Mouse (Mus musculus) telencephalon, adult 2 months (tissue): Measurements from ENCODE around the gene Olfr194.
"Not testable (repeated sequence)": the region's sequence is repeated elsewhere in the genome, so short reads cannot be mapped to it uniquely, and the experiment has no call there.

Experiments used
- DNase-seq: peaks from one replicate; pipeline ENCODE4 v3.0.0-alpha.2; 2011; ENCODE audit warnings: low read depth, low spot score

Olfr194 gene

DNA sequence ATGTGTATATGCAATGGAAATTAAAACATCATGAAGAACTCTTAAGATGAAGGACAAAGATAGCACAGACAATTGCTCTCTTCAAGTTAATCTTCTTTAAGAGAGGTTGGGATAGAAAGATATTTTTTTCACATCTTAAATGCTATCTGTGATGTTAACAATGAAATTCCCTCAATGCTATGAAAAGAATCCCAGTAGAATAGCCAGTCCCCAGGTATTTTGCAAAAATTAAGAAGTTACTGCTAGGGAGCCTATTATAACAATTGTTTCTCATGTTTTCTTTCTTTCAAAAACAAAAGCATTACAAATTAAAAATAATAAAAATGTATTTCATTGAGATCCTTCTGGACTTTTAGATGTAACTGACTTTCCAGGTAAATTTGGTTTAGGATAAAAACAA is at the start of gene Olfr194:
Gene Olfr194 (minus strand): TSS at position 101 of the 400 bp plus-strand sequence.
- no peak for DNase-seq

DNA sequence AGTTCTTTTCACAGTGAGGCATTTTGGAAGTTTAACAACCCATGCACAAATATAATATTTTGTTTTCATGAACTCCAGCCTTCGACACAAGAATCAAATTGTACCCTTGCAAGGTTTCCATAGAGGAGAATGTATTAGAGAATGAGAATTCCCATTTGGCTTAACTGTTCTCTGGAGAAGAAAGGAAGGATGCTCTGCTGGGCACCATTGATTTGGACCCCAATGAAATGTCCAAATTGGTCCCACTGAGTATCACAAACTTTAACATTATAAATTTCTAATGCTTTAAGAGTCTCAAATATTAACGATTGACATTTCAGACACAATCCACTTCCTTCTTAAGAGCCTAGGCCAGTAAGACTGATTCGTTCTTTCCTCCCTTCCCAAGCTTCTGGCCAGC is 49.5 kb upstream of the Olfr194 start, which contains the start of gene Olfr196:
Gene Olfr196 (minus strand): TSS at position 101 of the 400 bp plus-strand sequence.
- no peak for DNase-seq

DNA sequence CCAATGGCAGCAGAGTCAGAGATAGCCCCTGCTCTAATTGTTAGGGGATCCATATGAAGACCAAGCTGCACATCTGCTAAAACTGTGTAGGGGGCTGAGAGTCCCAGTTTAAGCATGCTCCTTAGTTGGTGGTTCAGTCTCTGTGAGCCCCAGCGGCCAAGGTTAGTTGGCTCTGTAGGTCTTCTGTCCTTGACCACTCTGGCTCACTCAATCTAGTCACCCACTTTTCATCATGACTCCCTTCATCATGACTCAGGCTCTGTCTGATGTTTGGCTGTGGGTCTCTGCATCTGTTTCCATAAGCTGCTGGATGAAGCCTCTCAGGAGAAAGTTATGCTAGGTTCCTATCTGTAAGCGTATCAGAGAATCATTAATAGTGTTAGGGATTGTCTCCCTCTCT is 31.1 kb upstream of the Olfr194 start:
- no peak for DNase-seq

DNA sequence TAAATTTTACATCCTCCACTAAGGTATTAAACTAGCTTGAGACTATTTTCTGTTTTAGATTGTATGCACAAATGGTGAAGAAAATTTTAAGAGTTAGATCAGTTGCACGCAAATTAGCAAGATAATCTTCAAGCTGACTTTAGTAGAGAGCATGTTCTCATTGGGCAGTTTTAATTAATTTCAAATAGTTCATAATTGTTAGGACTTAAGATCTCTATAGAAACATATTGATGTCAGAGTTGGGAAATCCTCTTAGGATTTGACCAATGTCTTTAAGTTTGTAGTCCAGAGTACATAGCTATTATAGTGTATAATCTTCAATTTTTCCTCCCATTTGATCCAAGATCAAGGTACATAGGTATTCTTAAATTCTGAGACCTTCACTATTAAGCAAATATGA is 25.9 kb upstream of the Olfr194 start, which contains the start of gene Olfr195:
Gene Olfr195 (plus strand): TSS at position 301 of the 400 bp plus-strand sequence.
- DNase-seq: no peak

DNA sequence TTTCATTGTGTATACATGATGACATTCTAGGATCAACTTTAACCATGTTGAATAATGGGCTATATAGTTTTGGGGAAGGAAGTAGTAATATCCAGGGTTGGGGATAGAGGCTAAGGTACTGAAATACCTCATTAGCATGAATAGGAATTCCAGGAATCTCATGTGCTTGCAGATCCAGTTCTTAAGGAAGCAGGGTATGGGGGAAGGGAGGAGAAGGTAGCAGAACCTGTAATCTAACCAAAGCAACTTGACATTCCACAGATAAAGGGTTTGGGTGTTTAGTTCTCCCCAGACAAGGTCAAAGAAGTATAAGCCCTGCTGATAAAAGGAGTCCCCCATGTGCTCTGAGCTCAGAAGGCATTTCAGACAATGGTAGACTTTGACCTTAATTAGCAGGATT is 20.2 kb upstream of the Olfr194 start:
- DNase-seq: no peak

DNA sequence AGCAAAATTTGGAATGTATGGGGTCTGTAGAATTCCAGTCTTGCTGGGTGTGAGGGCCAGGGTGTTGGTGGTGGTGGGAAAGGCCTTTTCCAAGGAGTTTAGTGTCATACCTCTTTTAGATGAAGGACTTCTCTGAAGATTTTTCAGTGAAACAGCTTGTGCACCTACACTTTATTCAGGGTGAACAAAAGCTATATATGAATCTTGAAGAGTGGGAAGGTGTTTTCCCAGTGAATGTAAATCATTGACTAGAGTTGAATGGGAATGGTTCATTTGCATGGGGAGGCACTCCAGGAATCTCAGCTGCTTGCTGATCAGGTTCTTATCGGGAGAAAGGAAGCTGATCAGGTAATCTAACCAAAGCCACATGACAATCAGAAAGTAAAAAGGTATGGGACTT is 9.9 kb upstream of the Olfr194 start:
- peak; percentile 19 for DNase-seq

DNA sequence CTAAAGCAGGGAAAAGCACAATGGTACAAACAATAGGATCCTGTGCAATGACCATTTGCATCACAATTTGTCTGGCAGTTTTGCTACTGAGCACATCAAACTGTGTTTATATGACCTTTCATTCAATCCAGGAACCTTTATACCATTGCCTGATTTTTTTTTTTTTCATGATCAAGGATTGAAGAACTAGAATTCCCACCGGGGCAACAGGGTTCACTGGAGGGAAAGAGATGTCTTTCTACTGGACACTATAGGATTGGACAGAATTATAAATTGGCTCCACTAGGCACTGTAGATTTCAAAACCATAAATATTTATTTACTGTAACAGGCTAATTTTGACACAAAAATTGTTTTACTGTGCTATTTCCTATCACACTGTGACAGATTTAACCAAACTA is 9.1 kb downstream of the Olfr194 start, which contains the start of gene Olfr193:
Gene Olfr193 (minus strand): TSS at position 101 of the 400 bp plus-strand sequence.
- DNase-seq: no peak

DNA sequence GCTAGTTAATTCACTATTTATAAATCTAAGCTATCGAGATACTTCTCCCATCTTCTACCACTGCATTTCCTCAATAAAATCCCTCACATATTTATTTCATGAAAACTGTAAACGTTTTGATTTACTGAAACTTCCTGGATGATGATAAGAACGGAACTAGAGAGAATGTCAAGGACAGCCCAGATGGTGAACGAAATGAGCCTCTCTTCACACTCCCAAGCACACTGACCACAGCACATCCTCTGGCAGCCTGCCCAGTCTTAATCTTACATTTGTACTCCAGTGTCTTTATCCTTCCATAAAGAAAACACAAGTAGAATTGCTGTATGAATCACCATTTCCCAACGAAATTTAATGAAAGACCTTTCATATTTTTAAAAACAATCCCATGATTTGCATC is 12.3 kb downstream of the Olfr194 start:
- peak; percentile 2 for DNase-seq

DNA sequence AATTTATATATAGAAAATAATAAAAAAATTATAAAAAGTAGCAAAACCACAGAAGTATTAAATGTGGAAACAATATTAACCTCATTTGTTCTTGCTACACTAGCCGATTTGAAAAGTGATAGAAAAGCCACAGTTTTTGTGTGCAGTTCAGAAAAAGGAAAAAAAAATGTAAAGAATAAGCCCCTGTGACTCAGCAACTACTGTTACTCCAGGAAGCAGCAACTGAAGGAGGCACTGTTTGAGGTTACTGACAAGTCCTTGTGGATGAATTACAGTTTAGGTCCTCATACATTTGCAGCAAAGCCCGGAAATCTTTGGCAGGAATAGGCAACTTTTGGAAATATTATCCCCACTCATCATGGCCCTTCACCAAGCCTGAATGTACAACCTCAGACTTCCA is 15.6 kb downstream of the Olfr194 start:
- DNase-seq: no peak

DNA sequence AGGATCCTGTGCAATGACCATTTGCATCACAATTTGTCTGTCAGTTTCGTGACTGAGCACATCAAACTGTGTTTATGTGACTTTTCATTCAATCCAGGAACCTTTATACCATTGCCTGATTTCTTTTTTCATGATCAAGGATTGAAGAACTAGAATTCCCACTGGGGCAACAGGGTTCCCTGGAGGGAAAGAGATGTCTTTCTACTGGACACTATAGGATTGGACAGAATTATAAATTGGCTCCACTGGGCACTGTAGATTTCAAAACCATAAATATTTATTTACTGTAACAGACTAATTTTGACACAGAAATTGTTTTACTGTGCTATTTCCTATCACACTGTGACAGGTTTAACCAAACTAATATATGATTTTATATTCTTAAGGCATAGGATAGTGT is 31.1 kb downstream of the Olfr194 start, which contains the start of gene Olfr191:
Gene Olfr191 (minus strand): TSS at position 101 of the 400 bp plus-strand sequence.
- DNase-seq: not testable (repeated sequence)

DNA sequence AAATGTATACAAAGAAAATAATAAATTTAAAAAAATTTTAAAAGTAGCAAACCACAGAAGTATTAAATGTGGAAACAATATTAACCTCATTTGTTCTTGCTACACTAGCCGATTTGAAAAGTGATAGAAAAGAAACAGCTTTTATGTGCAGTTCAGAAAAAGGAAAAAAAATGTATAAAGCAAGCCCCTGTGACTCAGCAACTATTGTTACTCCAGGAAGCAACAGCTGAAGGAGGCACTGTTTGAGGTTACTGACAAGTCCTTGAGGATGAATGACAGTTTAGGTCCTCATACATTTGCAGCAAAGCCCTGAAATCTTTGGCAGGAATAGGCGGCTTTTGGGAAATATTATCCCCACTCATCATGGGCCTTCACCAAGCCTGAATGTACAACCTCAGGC is 39.8 kb downstream of the Olfr194 start:
- DNase-seq: not testable (repeated sequence)

DNA sequence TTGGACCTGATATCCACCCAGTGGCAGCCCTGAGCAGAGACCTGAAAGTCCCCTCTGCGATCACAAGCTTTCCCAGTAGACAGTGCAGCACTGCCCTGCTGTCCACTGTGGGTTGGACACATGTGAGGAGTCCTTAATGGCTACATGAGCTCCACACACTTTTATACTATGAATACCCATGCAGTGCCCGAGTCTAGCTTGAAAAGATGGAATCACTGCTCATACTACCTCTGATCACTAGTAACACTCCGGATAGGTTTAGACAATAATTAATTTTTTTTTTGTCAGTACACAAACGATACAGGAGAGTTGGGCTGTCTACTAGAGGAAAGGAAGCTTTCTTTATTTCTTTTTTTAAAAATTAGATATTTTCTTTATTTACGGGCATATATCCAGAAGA is 43.0 kb downstream of the Olfr194 start, which contains the start of gene Olfr190:
Gene Olfr190 (minus strand): TSS at position 101 of the 400 bp plus-strand sequence.
- no peak for DNase-seq

DNA sequence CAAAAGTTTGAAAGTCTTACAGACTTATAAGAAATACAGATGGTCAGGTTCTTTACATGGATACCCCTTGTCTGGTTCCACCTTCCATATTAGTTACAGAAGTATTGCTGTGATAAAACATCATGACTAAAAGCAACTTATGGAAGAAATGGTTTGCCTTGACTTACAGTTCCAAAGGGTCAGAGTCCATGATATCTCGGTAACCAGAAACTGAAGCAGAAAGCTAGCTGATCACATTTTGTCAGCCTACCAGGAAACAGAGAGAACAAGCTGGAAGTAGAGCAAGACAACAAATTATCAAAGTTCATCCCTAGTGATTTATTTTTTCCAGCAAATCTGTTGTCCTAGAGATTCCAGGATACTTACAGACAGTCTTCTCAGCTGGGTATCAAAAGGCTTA is 47.3 kb downstream of the Olfr194 start:
- no peak for DNase-seq

DNA sequence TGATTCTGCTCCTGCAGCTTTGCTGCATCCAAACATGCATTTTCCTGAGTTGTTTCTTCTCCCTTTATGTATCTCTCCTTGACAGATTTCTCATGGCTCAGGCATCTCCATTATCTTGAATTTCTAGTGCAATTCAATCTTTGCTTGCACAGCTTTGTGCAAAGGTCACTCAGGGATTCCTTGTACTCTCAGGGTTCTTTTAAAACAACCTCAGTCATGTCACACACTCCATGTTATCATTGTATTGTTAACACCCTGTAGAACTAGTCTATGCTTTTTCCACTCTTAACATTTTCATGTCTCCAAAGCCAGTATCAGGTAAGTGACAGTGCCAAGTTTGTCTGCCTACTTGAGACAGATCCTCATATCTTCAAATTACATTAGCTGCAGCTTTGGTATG is 49.1 kb downstream of the Olfr194 start:
- no peak for DNase-seq
